Mouse (Mus musculus): ENCODE results near the gene Fto.
A peak's percentile ranks its signal among the peaks of the same experiment; 100 is the strongest.

Fto gene

DNA sequence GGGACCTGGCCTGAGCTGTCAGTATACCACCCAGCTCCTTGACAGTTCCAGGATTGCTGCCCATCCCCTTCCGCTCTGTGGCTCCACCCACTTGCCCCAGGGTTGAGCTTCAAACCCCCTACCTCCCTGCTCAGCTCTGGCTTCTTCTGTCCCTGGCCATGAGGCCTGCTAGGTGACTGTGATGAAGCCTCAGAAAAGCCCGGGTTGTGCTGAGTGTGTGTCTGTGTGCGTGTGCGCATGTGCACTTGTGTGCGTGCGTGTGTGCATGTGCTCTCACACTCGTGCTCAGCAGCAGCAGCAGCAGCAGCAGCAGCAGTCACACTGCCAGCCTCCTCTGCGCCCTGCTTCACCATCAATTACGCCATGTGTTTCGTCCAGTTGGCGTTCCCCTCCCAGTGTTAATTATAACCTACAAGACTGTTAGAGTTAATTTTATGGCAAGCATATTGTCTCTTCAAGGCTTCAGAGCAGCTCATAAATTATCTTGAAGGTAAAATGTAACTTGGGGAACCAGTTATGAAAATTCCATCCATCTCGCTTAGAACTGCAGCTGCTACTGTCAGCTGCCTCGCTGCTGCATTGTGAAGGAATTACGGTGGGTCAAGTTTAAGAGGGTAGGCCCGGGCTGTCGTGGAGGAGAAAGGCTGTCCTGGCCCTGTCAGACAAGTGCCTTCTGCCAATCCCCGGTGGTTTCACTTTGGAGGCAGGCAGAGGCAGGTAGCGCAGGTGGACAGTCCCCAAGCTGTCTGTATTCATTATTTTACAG is 219.5 kb downstream of the Fto start:
- no peak for DNase-seq

DNA sequence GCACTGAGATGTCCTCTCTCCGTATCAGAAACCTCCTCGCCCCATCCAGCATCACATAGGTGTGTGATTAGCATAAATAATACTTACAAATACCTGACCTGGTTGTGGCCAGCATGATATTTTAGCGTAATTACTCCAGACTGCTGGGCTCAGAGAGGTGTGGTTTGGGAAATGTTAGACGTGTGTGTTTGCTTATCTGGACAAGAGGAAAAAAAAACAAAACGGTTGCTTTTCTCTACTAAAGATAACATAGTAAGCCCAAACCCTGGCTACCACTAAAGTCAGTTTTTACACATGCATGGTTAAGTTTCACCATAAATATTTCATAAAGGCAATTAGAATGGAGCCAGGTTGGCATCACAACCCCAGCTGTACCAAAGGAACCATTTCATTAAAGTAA is 221.4 kb downstream of the Fto start:
- DNase-seq: no peak

GRCm38 (mm10) chr8:91538109-91538508 is 224.8 kb downstream of the Fto start:
- DNase-seq: no peak

DNA sequence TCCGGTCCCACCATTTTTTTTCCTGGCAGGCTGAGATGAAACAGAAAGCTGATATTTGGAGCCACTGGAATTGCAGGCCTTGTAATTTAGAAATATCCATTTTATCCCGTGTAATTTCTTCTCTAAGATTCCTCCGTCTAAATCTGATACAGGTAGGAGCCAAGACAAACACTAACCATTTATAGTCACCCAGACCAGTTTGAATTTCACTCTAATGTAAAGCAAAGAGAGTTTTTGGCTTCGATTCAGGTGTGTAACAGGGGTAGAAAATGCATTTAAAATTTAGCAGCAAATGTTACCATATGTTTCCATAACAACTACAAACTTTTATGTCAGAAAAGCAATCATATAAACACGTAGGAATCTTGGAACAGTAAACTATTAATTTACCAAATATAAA is 225.6 kb downstream of the Fto start:
- DNase-seq: no peak

DNA sequence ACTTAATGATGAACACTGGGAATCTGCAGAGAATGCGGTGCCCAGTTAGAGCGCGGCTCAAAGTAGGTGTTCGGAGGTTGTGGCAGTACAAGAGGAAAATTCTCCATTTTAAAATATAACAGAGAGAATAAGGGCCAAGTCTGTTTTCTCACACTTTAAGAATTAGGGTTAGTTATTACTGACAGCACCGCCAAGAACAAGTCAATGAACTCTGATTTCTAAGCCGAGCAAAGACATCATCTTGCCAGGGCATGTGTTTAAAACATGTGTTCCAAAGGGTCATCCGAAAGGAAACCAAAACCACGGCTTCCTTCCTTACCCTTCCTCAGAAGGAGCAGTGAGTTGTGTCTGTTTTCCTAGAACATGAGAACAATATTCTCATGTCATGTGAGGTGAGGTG is 226.3 kb downstream of the Fto start:
- DNase-seq: no peak

- DNase-seq: no peak
These were observed 227.9 kb downstream of the Fto start for GRCm38 (mm10) chr8:91541229-91541628.

DNA sequence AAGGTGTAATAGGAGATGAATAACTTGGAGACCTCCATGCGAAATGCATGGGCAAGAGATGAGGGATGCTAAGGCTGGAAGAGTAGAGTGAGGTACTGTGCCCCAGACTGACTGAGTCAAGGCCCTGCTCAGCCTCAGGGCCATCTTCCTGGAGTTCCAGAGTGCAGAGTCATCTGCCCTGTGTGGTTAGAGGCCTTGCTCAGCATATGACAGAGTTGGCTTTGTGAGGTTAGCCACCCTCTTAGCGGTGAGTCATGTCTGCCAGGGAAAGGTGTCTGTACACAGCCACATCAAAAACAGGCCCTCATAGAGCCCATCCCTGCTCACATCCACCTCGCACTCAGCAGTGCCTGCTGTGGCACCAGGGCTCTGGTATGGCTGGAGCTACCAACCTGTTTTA is 232.2 kb downstream of the Fto start:
- DNase-seq: no peak

GRCm38 (mm10) chr8:91546599-91546998 is 233.3 kb downstream of the Fto start:
- no peak for DNase-seq

- DNase-seq: no peak
These were observed 236.8 kb downstream of the Fto start for GRCm38 (mm10) chr8:91550131-91550530.

DNA sequence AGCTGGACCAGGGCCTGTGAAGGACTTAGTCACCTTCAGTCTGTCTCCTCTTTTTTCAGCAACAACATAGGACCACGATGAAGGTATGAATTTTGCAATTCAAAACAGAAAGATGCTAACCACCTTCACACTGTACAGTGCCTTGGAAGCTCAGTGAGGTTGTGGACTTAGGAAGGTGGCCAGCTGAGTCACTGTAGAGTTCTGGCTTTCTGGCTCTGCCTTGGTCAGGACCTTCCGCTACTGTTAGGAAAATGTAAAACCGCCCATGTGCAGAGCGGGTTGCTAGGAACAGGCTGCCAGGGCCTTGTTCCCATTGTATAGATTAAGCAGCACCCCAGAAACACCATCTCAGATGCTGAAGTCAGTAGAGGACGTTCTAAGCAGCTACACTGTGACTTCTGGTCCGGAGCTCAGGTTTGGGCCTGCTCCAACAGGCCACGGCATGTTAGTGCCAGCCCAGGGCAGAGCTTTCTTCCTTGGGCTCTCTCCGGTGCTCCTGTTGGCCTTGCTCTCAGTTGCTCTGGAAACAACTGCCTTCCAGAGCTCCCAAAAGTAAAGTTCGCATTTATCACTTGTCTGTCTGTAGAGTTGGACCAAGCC is 237.9 kb downstream of the Fto start:
- no peak for DNase-seq

GRCm38 (mm10) chr8:91551775-91552538 is 238.6 kb downstream of the Fto start:
- DNase-seq: peak; percentile 11

- DNase-seq: no peak
These were observed 239.3 kb downstream of the Fto start for GRCm38 (mm10) chr8:91552635-91553034.

GRCm38 (mm10) chr8:91553387-91553786 is 240.1 kb downstream of the Fto start:
- DNase-seq: no peak

DNA sequence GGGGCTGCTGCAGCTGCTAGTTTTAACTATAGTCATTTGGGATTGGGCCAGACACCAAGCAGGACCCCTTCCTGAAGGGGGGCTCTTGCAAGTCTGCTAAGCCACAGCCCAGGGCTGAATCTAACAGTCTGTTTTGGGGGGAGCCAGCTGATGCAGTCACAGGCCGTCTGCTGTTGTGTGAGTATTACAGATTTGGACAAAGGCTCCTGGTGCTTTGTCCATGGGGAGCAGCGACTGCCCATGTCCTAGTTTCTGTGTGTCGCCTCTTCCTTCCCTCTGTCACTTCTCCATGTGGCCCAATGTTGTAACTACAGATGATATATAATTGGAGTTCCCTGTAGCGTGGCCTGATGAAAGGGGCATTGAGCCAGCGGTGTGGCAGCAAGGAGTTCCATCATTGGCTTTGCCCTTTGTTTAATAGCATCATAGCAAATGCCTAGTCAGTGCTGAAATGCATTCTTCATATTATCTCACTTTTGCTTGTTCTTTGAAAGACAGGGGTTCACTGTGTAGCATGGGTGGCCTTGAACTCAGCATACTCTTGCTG is 243.8 kb downstream of the Fto start:
- DNase-seq: no peak

DNA sequence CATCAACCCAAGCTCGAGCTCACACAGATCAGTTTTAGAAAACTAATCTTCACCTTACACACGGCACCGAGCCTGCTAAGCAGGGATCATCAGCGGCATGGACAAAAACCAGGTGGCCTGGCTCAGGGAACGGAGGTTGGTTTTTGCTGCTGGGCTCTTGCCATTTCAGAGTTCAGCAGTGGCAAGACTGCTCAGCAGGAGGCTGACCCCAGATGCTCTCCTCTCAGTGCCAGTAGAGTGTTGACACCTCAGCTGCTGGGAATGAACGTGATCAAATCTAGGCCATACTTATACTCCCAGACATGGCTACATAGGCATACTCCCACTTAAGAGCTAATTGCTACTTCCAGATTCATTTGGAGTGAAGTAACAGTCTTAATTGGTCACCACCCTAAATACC is 245.1 kb downstream of the Fto start:
- no peak for DNase-seq

- DNase-seq: no peak
These were observed 246.8 kb downstream of the Fto start for GRCm38 (mm10) chr8:91560017-91560591.

- no peak for DNase-seq
These were observed 247.9 kb downstream of the Fto start for GRCm38 (mm10) chr8:91561241-91561640.

DNA sequence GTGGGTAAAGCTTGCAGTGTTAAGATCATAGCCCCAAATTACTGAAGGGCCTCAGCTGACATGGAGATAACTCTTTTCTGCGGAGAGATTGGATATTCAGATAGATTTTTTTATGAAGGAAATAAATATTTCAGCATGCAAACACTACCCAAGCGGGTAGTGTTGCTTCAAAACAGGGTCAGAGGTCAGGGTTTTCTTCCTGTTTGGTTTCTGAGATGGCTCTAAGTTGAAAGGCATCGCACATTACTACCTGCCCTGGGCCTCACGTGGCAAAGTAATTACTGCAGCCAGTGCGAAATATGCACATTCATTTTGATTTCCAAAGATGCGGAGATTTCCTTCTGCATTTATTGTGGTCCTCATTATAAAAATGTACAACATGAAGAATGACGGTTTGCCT is 249.3 kb downstream of the Fto start:
- no peak for DNase-seq

GRCm38 (mm10) chr8:91563326-91563725 is 250.0 kb downstream of the Fto start:
- DNase-seq: no peak

DNA sequence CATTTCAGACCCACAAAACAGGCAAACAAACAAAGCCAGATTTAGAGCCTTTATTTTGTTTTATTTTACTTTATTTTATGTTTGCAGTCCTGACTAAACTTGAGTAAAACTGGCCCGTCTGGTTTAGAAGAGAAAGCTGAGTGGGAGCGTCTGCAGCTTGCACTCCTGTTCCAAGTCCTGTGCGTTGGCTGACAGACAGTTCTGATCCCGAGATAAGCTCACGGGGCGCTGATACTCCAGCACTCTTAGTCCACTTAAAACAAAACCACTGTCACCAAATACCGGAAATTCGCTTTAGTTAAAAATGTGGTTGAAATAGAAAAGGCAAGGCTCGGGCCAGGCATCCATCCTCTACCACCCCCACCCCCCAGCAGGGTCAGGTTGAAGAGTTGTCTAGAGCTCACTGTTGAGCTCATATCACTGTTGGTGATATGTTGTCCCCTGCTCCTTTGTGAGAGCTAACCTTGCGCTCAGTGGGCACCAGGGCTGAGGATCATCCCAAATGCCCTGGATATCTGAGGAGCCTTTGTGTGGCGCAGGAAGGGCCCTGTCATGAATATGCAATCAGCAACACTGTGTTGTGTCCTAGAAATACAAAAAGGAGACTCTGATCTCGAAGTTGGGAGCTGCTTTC is 252.7 kb downstream of the Fto start:
- no peak for DNase-seq

- DNase-seq: no peak
These were observed 253.2 kb downstream of the Fto start for GRCm38 (mm10) chr8:91566503-91566869.

DNA sequence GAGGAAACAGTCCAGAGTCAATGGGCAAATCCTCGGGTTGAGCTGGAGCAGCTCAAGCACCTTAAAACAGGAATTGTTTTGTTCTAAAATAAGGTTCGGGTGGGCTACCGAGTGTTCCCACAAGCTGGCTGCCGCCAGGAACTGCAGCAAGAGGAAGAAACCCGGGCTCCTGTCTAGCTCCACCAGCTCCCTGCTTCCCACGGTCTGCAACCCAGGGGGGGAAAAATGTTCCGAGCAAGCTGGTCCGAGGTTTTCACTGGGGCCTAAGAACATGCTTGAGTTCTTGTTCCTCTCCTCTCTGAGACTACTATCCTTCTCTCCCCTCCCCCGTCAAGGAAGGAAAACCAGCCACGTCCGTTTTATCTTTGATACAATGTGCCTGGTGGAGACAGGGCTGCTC is 256.5 kb downstream of the Fto start:
- DNase-seq: no peak

DNA sequence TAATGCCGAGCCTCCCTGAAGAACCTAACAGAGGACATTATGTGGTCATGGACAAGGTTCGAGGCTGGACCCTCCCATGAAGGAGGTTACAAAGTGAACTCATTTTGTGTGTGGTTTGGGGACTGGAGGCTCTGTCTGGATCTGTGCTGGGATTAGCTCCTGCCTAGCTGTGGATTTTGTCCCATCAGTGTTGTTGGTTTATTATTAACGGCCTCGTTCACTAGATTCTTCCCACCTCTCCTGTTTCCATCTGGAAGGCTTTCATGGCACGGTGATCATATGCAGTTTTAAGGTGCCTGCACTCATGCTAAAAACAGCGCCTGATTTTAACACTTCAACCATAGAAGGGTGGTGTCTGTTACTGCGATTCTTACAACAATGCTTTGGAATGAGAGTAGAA is 257.5 kb downstream of the Fto start:
- DNase-seq: no peak

All from right cerebral cortex, postnatal 4 days (tissue).